Mouse (Mus musculus): ENCODE data around the gene Rela.
"Not testable (repeated sequence)": the region's sequence is repeated elsewhere in the genome, so short reads cannot be mapped to it uniquely, and the experiment has no call there.

The Rela gene

DNA sequence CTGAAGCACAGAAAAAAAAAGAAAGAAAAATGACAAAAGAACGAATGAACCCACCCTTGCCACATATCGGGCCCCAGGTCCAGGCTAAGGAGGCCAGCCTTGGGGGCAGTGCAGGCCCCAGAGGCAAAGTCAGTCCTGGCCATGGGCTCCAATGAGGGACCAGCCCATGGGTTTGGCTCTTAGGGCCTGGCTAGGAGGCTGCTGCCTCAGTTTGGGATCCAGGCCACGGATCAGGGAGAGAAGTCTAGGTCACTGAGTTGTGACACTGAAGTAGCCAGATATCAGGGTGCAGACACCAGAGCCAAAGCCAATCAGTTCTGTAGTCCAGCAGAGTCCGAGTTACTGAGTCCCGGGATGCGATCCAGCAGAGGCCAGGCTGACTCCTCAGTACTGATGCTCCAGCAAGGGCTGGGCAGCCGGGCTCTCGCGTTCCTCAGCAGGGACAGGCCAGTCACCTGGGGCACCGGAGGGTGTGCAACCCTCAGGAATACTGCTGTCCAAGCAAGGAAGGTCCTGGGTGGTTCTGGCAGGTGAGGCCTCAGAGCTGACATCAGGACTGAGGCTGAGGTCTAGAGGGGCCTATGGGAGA, 27.5 kb downstream of the Rela start:
- no peak for DNase-seq (ENCODE audit: low spot score in 2 of 2)

DNA sequence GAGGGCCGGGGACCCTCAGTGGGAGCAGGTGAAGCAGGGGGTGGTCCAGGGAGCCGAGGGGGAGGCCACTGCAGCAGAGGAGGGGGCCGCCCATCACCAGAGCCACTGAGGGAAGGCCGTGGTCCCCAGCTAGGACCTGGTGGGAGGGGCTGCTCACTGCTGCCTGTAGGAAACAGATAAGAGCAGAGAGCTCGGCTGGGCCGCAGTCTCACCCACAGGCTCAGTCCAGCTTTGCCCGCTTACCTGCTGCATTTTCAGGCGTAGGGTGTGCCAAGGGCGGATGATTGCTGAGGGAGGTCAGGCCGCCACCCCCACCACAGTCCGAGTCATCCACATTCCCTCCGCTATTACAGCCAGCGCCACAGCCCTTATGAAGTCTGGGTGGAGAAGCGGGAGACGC, 28.2 kb downstream of the Rela start:
- no peak for DNase-seq (ENCODE audit: low spot score in 2 of 2)

DNA sequence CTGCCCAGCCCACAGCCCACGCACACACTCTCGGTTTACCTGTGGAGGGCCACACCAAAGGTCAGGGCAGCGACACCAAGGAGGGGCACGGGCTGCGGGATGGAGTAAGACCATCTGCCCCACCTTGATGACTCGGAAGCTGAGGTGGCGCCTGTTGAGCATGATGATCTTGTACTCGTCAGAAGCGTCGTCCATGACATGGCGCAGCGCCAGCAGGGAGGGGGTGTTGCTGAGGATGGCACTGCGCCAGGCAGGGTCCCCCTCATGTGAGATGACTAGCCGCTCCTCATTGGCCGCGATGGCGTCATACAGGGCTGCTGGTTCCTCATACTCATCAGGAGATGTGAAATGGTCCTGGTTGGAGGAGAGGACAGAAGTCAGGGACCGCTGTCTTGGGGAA, 29.1 kb downstream of the Rela start:
- no peak for DNase-seq (ENCODE audit: low spot score in 2 of 2)

DNA sequence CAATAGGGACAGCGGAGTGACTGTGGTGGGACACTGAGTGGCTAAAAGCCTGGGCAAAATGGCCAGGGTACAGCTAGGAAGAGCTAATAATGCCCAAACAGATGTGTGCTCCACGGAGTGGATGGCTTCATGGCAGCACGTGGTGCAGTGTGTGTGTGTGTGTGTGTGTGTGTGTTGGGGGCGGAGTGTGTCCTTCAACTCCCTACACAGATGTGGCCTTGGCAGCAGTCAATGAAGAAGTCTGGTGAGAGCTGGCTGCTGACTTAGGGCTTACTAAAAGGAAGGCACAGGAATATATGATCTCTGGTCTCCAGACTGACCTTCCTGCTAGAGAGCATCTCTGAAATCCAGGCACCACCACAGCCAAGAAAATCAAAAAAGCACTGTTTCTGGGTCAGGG, 31.1 kb downstream of the Rela start:
- no peak for DNase-seq (ENCODE audit: low spot score in 2 of 2)

DNA sequence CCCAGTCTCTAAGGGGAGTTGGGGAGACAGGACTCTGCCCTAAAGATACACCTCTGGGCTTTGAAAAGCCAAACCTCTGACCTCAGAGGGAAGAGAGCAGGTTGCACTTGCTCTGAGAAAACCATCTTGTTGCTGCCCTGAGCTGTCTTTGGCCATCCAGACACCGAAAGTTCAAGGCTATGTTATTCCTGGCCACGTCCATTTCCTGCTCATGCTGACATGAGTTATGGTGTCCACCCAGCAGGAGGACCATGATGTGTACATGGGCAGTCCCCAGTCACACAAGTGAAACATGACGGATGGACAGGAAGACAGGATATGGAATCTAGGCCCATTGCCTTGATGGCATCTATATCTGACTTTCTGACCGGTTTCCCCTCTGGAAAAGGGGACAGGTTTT, 43.1 kb downstream of the Rela start:
- no peak for DNase-seq (ENCODE audit: low spot score in 2 of 2)

DNA sequence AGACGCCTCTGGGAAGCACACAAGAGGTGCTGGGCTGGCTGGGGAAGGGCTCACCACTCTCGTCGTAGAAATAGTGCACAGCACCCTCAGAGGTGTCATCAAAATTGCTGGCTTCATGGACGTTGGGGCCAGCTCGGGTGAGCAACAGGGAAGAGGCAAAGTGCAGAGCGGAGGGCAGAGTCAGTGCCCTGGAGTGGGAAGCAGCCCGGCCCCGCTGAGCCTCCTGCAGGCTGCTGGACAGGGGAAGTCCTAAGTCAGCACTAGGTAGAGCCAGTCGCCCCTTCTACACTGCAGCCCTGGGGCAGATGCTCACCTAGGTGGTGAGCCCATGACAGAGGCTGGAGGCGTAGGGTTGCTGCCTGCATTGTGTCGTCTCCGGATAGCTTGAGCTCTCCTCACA, 47.0 kb downstream of the Rela start:
- DNase-seq (ENCODE audit: low spot score in 2 of 2) = no peak

DNA sequence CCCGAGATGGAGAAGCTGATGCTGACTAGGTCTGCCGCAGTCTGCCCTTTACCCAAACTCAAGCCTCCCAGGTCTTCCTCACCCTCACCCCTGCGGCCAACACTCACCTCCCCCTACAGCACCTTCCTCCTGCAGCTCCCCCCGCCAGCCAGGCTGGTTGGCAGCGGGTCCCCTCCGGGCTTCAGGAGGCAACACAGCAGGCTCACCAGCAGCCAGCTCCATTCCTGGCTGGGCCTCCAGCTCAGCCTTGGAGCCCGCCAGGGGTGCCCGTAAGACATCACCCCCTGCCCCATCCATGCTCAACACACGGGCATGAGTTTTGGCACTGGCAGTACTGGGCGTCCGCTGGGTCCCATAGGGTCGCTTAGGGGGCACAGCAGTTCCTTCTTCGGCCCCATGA, 47.7 kb downstream of the Rela start:
- no peak for DNase-seq (ENCODE audit: low spot score in 2 of 2)

DNA sequence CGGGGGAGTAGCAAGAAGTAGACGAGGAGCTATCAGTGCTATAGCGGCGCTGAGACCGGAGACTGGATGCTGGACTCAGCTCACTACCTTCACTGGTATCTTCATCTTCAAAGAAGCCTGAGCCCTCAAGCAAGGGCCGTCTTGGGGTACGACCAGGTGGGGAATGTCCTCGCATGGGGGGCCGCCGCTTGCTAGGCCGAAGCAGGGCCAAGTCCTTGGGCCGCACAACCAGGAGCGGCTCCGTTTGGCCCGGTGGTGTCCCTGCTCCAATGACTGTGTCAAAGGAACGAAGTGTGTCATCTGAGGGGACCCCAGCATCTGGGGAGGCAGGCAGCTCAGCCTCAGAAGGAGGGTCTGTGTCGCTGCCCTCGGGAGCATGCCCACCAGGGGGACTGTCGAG, 48.1 kb downstream of the Rela start:
- no peak for DNase-seq (ENCODE audit: low spot score in 2 of 2)

DNA sequence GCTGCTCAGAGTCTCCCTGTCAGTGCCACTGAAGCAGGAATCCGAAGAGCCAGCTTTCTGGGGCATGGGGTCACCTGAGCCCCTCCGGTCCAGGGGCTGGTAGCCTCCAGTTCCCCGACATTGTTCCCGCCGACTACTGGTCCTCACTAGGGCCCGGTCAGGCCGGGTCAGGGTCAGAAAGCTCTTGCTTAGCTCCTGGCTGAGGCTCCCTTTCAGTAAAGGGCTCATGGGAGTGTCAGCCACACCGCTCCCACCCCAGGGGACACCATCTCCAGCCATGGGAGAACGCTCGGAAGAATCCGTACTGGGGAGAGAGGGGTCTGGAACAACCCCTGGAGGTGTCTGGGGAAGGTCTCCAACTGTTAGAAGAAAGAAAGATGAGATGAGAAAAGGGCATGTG, 48.6 kb downstream of the Rela start:
- DNase-seq (ENCODE audit: low spot score in 2 of 2) = no peak

DNA sequence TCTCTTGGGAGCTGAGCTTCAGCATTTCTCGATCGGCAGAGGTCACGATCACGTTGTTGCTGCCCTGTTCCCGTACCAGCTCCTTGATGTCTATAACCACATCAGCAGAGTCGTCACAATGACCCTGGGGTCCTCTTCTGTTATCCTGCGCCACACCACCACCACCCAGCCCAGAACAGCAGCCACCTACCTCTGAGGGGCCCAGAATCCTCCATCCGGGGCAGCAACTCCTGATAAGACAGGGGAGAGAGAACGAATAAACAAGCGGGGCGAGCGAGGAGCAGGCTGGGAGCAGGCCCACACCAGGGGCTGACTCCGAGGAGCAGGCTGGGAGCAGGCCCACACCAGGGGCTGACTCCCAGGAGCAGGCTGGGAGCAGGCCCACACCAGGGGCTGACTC, 49.2 kb downstream of the Rela start:
- DNase-seq (ENCODE audit: low spot score in 2 of 2) = no peak

DNA sequence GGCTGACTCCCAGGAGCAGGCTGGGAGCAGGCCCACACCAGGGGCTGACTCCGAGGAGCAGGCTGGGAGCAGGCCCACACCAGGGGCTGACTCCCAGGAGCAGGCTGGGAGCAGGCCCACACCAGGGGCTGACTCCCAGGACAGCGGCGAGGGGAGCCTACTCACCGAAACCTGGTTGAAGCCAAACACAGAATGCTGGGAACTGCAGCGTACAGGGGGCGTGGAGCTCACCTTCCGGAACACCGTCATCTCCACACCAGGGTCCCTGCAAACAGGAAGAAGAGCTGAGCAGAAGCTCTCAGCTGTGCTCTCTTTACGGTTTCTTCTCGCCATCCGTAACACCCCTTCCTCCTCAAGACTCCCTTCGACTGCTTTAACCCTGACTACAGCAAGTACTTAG, 49.7 kb downstream of the Rela start:
- DNase-seq (ENCODE audit: low spot score in 2 of 2) = not testable (repeated sequence)

DNA sequence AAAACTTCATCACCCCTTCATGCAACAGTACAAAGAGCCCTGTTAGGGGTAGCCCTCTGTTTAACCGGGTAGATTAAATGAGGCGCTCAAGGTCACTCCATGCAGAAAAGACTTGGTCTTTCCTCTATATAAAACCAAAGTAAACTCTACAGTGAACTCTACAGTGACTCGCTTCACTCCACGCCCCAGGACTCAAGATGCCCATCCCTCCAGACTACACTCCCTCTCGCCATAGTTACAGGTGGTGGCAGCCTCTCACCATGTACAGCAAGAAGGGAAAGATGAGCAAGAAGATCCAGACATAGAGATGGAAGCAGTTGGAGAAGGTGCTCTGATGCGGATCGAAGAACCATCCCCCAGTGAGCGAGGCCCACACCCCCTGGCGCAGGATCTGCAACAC, 50.5 kb downstream of the Rela start:
- DNase-seq (ENCODE audit: low spot score in 2 of 2) = no peak

DNA sequence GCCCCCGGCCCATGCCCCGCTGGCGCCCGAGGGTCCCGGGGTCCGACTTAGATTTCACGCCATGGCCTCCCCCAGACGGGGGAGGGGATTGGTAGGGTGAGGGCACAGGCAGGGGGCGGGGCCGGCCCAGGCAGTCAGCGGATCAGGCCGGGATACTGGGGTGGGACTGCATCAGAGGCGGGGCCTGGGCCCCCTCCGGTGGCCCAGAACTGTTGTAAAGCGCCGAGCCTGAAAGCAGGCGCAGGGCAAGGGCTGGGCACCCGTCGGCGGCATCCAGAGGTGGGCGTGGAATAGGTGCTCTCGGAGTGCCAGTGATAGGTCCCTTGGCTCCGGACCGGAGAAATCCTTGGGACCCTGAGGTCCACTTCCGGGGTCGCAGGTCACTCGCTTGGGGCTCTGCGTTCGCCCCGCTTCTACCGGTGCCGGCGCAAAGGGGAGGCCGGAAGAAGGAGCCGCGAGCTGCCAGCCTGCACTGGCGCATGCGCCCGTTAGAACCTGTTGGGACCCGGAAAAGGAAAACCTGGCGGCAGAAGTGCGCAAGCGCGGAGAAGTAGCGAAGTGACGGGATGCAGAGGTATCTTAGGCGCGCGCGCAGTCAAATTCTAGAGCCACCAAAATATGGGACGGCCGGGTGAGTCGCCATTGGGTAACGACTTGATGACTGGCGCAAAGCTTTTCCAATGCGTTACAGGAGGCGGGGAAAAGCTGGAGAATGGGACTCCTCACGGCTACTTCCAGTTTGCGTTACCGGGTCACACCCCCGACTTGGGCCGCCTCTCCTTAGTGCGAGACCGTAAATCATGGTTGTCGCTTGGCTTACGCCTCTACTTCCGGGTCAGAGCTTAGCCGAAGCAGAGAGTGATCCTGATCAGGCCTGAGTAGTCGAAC, 51.2 kb downstream of the Rela start, which contains the start of the genes Map3k11 and Pcnx3:
Gene Map3k11, plus strand, starts transcription at position 543 of the 888 bp plus-strand sequence.
Gene Pcnx3, minus strand, starts transcription at position 709 of the 888 bp plus-strand sequence.
- DNase-seq (ENCODE audit: low spot score in 2 of 2) = peak; percentile 87 to 97

DNA sequence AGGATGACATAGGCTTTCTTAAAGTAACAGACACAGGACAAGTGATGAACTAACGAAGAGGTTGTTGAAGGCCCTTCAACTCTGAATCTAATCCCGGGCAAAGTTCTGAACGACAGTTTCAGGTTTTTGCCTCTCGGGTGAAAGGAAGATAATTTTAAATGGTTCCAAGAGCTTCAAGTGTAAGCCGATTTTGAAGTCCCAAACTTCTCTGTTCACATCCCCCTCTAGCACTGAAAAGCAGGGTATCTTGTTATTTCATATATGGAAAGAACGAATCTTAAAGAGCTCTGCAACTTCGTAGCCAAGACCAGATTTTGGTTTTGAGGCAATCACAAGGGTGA, 51.8 kb downstream of the Rela start:
- DNase-seq (ENCODE audit: low spot score in 2 of 2) = no peak

DNA sequence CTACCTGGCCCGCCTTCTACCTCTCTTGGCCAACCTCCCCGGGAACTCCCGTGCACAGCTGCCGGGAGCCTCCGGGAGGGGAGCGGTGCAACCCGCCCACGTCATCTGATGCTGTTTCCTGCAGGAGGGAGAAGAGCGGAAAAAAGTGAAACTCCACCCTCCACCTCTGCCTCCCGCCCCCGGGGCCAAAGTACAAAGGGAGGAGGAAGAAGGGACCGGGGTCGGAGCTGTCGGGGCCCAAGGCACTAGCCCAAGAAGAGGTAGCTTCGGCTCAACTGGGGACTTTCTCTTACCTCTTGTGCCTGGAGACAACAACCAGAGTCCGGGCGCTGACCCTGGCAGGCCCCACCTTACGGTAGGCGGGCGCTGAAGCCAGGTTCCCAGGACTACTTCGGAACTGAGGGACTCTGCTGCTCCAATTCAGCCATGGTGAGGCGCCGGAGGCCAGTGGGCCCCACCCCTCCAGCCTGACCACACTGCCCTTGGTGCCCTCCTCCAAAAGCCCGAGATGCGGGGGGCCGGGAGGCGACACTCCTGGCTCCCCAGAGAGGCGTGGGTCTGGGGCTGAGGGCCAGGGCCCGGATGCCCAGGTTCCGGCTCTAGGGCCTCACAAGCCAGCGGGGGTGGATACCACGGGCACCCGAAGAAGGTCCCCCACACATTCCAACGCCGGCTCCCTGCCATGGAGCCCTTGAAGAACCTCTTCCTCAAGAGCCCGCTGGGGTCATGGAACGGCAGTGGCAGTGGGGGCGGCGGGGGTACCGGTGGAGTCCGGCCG, 52.5 kb downstream of the Rela start:
- DNase-seq (ENCODE audit: low spot score in 2 of 2) = peak; percentile 83 to 89

DNA sequence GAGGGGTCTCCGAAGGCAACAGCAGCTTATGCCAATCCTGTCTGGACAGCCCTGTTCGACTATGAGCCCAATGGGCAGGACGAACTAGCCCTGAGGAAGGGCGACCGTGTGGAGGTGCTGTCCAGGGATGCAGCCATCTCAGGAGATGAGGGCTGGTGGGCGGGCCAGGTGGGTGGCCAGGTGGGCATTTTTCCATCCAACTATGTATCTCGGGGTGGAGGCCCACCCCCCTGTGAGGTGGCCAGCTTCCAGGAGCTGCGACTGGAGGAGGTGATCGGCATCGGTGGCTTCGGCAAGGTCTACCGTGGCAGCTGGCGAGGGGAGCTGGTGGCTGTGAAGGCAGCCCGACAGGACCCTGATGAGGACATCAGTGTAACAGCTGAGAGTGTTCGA, 53.1 kb downstream of the Rela start:
- DNase-seq (ENCODE audit: low spot score in 2 of 2) = no peak

DNA sequence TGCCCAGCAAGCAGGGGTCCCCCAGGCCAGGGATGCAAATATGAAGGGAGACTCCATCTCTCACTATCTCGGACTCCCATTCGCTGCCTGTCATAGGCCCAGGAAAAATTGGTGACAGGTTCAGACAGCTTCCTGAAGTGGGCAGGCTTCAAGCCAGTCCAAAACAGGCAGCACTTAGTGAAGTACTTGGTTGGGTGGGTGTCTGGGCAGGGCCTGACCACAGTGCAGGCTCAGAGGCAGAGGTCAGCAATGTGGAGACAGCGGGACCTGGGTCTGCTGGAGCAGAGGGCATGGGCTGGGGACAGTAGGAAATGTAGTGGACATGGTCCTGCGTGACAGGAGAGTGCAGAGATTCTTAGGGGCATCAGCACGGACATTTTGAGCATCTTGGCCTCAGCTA, 54.3 kb downstream of the Rela start:
- DNase-seq (ENCODE audit: low spot score in 2 of 2) = no peak

DNA sequence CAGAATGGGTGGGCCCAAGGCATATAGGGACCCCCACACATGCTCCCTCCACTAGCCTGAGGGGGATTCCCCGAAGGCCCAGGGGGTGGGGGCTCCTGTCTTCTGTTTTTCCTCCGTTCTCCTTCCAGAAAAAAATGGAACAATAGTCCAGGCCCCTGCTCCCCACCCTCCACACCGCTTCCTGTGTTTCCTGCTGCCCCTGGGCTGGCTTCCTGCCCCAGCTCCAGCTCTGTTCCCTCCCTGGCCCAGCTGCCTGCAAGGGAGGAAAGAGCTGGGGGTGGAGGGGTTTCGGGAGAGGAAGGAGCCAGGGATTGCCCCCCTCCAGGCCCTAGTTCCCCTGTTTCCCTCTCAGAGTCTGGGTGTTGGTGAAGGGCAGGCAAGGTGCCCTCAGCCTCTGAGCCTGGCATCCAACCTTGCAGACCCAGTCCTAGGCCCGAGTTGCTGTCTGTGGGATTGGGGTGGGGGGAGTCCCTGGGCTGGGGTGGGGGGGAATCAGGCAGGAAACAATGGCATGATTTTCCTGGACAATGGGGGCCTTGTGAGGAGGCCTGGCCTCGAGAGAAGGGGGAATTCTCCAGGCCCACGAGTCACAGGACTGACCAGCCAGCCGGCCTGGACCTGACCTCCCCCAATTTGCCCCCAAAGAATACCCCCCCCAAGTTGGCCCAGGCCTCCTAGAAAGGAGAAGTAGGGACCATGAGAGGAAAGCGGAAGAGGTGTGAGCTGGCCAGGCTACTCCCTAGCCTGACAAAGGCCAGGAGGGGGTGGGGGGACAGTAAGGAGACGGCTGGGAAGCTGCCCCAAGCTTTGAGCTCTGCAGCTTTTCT, 55.0 kb downstream of the Rela start:
- DNase-seq (ENCODE audit: low spot score in 2 of 2) = no peak

DNA sequence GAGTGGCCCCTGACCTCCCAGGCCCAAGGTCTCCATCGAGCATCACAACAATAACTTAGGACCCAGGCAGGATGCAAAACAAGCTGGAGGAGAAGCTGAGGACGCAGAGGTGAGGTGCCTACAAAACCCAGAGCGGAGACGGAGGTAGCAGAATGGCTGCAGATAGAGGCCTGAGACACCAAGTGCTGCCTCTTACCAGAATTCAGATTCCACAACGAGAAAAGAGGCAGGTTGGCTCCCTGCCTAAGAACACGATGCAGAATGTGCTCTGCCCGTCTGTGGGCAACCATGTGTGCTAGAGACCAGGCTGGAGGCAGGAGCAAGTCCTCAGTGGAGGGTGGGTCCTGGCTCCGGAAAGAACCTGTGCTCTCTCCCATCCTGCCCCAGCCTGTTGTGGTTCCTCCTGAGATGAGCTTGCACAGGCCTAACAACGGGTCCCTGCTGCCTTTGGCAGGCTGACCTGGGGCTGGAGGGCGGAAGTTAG, 55.7 kb downstream of the Rela start:
- DNase-seq (ENCODE audit: low spot score in 2 of 2) = no peak

DNA sequence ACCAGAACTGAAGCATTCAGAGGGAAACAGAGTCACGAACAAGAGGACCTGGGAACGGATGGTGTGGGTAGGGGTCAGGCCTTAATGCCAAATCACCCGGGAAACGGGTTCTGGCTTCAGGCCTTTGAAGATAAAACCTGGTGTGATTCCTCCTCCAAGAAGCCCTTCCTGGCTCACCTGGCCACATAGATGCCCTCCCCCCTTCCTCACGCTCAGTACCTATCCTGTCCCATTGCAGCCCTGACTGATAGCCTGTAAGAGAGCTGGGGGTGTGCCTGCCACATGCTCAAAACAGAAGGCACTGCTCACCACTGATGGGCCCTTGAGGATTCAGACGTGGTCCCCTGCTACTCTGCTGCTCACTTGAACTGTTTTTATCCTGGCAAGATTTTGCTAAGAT, 56.5 kb downstream of the Rela start:
- no peak for DNase-seq (ENCODE audit: low spot score in 2 of 2)

DNA sequence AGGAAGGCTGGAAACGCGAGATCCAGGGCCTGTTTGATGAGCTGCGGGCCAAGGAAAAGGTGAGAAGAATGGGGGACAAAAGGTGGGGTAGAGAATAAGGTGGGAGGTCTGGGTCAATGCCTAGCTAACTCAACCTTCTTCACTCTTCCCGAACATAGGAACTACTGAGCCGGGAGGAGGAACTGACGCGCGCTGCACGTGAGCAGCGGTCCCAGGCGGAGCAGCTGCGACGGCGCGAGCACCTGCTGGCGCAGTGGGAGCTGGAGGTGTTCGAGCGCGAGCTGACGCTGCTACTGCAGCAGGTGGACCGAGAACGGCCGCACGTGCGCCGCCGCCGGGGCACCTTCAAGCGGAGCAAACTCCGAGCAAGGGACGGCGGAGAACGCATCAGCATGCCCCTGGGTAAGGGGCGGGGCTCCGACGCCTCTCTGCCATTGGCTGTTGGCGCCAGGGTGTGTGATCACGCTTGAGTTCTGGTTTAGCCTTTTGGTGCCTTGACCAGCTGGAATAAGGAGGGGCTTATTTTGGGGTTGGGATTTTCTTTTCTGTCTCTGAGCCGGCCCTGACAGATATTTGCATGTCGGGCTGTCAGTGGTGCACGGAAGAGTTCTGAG, 58.7 kb downstream of the Rela start:
- DNase-seq (ENCODE audit: low spot score in 2 of 2) = no peak

All from urinary bladder, adult 18-20 months (tissue).